Mouse (Mus musculus) thymus, adult 2 months (tissue): ENCODE data around the gene 4933402N03Rik. TPM values are rescaled to one million over a fixed set of nuclear protein-coding genes. Genes with fewer than 3 reads are reported as not detected.

Source experiments
- DNase-seq: peaks from one replicate; pipeline ENCODE4 v3.0.0; 2021
- H3K27ac ChIP-seq: fragments of 200-500 bp; 2 replicates; pipeline ENCODE4 v1.5.1; 2012; ENCODE audit warnings: low read length, control low read depth; ENCODE audit not compliant: control insufficient read depth, insufficient read depth
- H3K27me3 ChIP-seq: fragments of 200-500 bp; 2 replicates; pipeline ENCODE4 v1.6.1; 2012; ENCODE audit warnings: mild to moderate bottlenecking, low read length, moderate library complexity, mixed read lengths; ENCODE audit not compliant: control insufficient read depth, insufficient read depth
- H3K36me3 ChIP-seq: fragments of 200-500 bp; 2 replicates; pipeline ENCODE4 v1.6.1; 2012; ENCODE audit warnings: mild to moderate bottlenecking, low read length, moderate library complexity; ENCODE audit not compliant: control insufficient read depth, insufficient read depth
- H3K4me1 ChIP-seq: fragments of 200-500 bp; replicated peaks from 2 replicates; pipeline ENCODE4 v1.6.1; 2012; ENCODE audit warnings: low read length; ENCODE audit not compliant: control insufficient read depth, insufficient read depth
- H3K4me3 ChIP-seq: fragments of 200-500 bp; 2 replicates; pipeline ENCODE4 v1.5.1; 2012; ENCODE audit warnings: mild to moderate bottlenecking, low read length, control low read depth, moderate library complexity; ENCODE audit not compliant: control insufficient read depth, insufficient read depth
- CTCF ChIP-seq: fragments of 200-500 bp; IDR thresholded peaks from 2 replicates; pipeline ENCODE4 v1.5.1; 2012; ENCODE audit warnings: mild to moderate bottlenecking, control low read depth, low read length, moderate library complexity, borderline replicate concordance; ENCODE audit not compliant: control insufficient read depth, poor library complexity, insufficient read depth; ENCODE audit errors: extremely low read depth
- POLR2A ChIP-seq: fragments of 200-500 bp; IDR thresholded peaks from 2 replicates; pipeline ENCODE4 v1.6.1; 2012; ENCODE audit warnings: mild to moderate bottlenecking, low read length, control low read depth, moderate library complexity; ENCODE audit not compliant: control insufficient read depth, poor library complexity, insufficient read depth; ENCODE audit errors: extremely low read depth
- WGBS: fragments of 180-500 bp; shearing (Covaris S2); methylation state at CpG from one replicate; pipeline ENCODE4 v1.1.7; 2018; 5-methylcytosine and 5-hydroxymethylcytosine counted together
- polyA plus RNA-seq: library from polyadenylated mRNA; depleted of rRNA; stranded (reverse); fragments of >200 nt; gene quantifications from 2 replicates; pipeline ENCODE4 v1.2.3, GENCODE M21; 2012

Gene 4933402N03Rik
- polyA plus RNA-seq, 1 experiment, result not detected

- no peak for TF ChIP-seq POLR2A
- TF ChIP-seq CTCF, result no peak
- H3K27me3 ChIP-seq, result no peaks in the 10 kb centered on the region
- no peaks in the 10 kb centered on the region for H3K36me3 ChIP-seq
- H3K4me1 ChIP-seq, result peaks cover 2% of the 10 kb centered on the region; the same call in 1 of the 2 replicates
- H3K4me3 ChIP-seq, result no peak overlapping the region
- DNase-seq, result peak; percentile 19
- H3K27ac ChIP-seq, result no peak overlapping the region
- 89% methylated on average over 3 of the region's 3 CpGs for WGBS
Measured at GRCm38 (mm10) chr7:131167771-131168170, 21.7 kb upstream of the 4933402N03Rik start.

- 62% methylated on average over 7 of the region's 7 CpGs for WGBS
- H3K27ac ChIP-seq, result no peak overlapping the region
- H3K36me3 ChIP-seq, result no peaks in the 10 kb centered on the region
- DNase-seq, result no peak
- no peak for TF ChIP-seq POLR2A
- TF ChIP-seq CTCF, result no peak
- no peaks in the 10 kb centered on the region for H3K4me1 ChIP-seq
- no peak overlapping the region for H3K4me3 ChIP-seq
- no peaks in the 10 kb centered on the region for H3K27me3 ChIP-seq
Measured at GRCm38 (mm10) chr7:131162251-131162650, 16.1 kb upstream of the 4933402N03Rik start.

GRCm38 (mm10) chr7:131153044-131153443 is 6.9 kb upstream of the 4933402N03Rik start:
- 18% methylated on average over 5 of the region's 5 CpGs for WGBS
- TF ChIP-seq CTCF (no peak), POLR2A (no peak)
- Histone ChIP-seq H3K27ac (no peak overlapping the region), H3K4me1 (no peaks in the 10 kb centered on the region), H3K4me3 (no peak overlapping the region), H3K27me3 (no peaks in the 10 kb centered on the region), H3K36me3 (no peaks in the 10 kb centered on the region)
- DNase-seq, result no peak

- TF ChIP-seq CTCF (no peak), POLR2A (no peak)
- 91% methylated on average over 3 of the region's 3 CpGs for WGBS
- no peak for DNase-seq
Measured at GRCm38 (mm10) chr7:131150179-131150578, 4.1 kb upstream of the 4933402N03Rik start.

GRCm38 (mm10) chr7:131133181-131133580 is 12.9 kb downstream of the 4933402N03Rik start:
- TF ChIP-seq POLR2A, result no peak
- no peak for TF ChIP-seq CTCF
- Histone ChIP-seq H3K27me3 (no peaks in the 10 kb centered on the region), H3K36me3 (no peaks in the 10 kb centered on the region), H3K4me3 (no peak overlapping the region), H3K4me1 (no peaks in the 10 kb centered on the region), H3K27ac (no peak overlapping the region)
- 67% methylated on average over 3 of the region's 3 CpGs for WGBS
- no peak for DNase-seq

More at GRCm38 (mm10) chr7:131150179-131150578, 4.1 kb upstream of the 4933402N03Rik start:
- H3K4me1 ChIP-seq, result no peaks in the 10 kb centered on the region
- H3K36me3 ChIP-seq, result no peaks in the 10 kb centered on the region
- H3K27ac ChIP-seq, result no peak overlapping the region
- no peak overlapping the region for H3K4me3 ChIP-seq
- H3K27me3 ChIP-seq, result no peaks in the 10 kb centered on the region

- no peaks in the 10 kb centered on the region for H3K4me1 ChIP-seq
- TF ChIP-seq POLR2A, result no peak
- TF ChIP-seq CTCF, result no peak
- H3K4me3 ChIP-seq, result no peak overlapping the region
- no peaks in the 10 kb centered on the region for H3K36me3 ChIP-seq
- H3K27me3 ChIP-seq, result no peaks in the 10 kb centered on the region
- H3K27ac ChIP-seq, result no peak overlapping the region
- DNase-seq, result no peak
- WGBS, result 85% methylated on average over 12 of the region's 12 CpGs
Measured at GRCm38 (mm10) chr7:131130021-131130420, 16.1 kb downstream of the 4933402N03Rik start.
